Mouse (Mus musculus) brain, embryonic 14.5 days (tissue): Measurements from ENCODE around the gene Rbpjl.

Experiments used
- CTCF ChIP-seq: fragments of 200-500 bp; IDR thresholded peaks from 2 replicates; pipeline ENCODE4 v1.5.1; 2012; ENCODE audit warnings: inconsistent platforms, mild to moderate bottlenecking, moderate library complexity, borderline replicate concordance; ENCODE audit not compliant: insufficient read depth, insufficient read length; ENCODE audit errors: extremely low read depth
- POLR2A ChIP-seq: fragments of 200-500 bp; IDR thresholded peaks from 2 replicates; pipeline ENCODE4 v1.6.1; 2012; ENCODE audit warnings: mild to moderate bottlenecking, inconsistent platforms, borderline replicate concordance; ENCODE audit not compliant: poor library complexity, insufficient read depth, insufficient read length, severe bottlenecking; ENCODE audit errors: extremely low read depth

GRCm38 (mm10) chr2:164426121-164426520 lies 23.2 kb downstream of the Rbpjl start:
- no peak for TF ChIP-seq POLR2A
- no peak for TF ChIP-seq CTCF
